Mouse (Mus musculus) MEL (cell line): Measurements from ENCODE around the gene Frmd4a. TPM values are rescaled to one million over a fixed set of nuclear protein-coding genes. Genes with fewer than 3 reads are reported as not detected.

ENCODE experiments used
- DNase-seq: peaks from one replicate; pipeline ENCODE4 v3.0.0; 2011; ENCODE audit warnings: low read depth, low spot score
- H3K27ac ChIP-seq: 2 replicates; pipeline ENCODE4 v1.5.1; 2012; ENCODE audit warnings: low read depth, mild to moderate bottlenecking, control low read depth, low read length, moderate library complexity; ENCODE audit not compliant: control insufficient read depth
- H3K27me3 ChIP-seq, 2 experiments: fragments of 150-350 bp in 1 of 2; sonication (generic) in 1 of 2; 2 replicates each; pipeline ENCODE4 v1.6.1; 2012; ENCODE audit warnings: low read length in 2 of 2, mild to moderate bottlenecking in 2 of 2, improper control_type of control experiment in 1 of 2, moderate library complexity in 1 of 2; ENCODE audit not compliant: insufficient read depth in 2 of 2, control insufficient read depth in 1 of 2
- H3K36me3 ChIP-seq, 2 experiments: 2 replicates each; pipeline ENCODE4 v1.6.1; 2012 to 2014; ENCODE audit warnings: low read length in 2 of 2, improper control_type of control experiment in 1 of 2, inconsistent platforms in 1 of 2, mild to moderate bottlenecking in 1 of 2; ENCODE audit not compliant: insufficient read depth in 2 of 2, control insufficient read depth in 1 of 2
- H3K4me1 ChIP-seq, 2 experiments: fragments of 150-350 bp in 1 of 2; sonication (generic) in 1 of 2; 2 replicates each; pipeline ENCODE4 v1.6.1; 2012; ENCODE audit warnings: low read length in 2 of 2, improper control_type of control experiment in 1 of 2, mild to moderate bottlenecking in 1 of 2; ENCODE audit not compliant: insufficient read depth in 2 of 2, control insufficient read depth in 1 of 2
- H3K4me3 ChIP-seq, 2 experiments: fragments of 150-350 bp in 1 of 2; sonication (generic) in 1 of 2; 2 replicates each; pipeline ENCODE4 v1.5.1; 2012; ENCODE audit warnings: low read depth in 2 of 2, low read length in 2 of 2, mild to moderate bottlenecking in 2 of 2, moderate library complexity in 2 of 2, control low read depth in 1 of 2, improper control_type of control experiment in 1 of 2; ENCODE audit not compliant: control insufficient read depth in 1 of 2, insufficient read depth in 1 of 2
- H3K79me2 ChIP-seq: 2 replicates; pipeline ENCODE4 v1.6.1; 2012; ENCODE audit warnings: mild to moderate bottlenecking, low read length, moderate library complexity; ENCODE audit not compliant: control insufficient read depth, poor library complexity, insufficient read depth
- H3K9ac ChIP-seq: 2 replicates; pipeline ENCODE4 v1.6.1; 2012; ENCODE audit warnings: low read depth, mild to moderate bottlenecking, control low read depth, low read length, moderate library complexity; ENCODE audit not compliant: control insufficient read depth, poor library complexity, severe bottlenecking
- H3K9me3 ChIP-seq: fragments of 150-350 bp; sonication (generic); replicated peaks from 2 replicates; pipeline ENCODE4 v1.6.1; 2012; ENCODE audit warnings: mild to moderate bottlenecking, low read length, improper control_type of control experiment, moderate library complexity; ENCODE audit not compliant: insufficient read depth
- BHLHE40 ChIP-seq: IDR thresholded peaks from 2 replicates; pipeline ENCODE4 v1.6.1; 2012; ENCODE audit warnings: low read depth, mild to moderate bottlenecking, inconsistent platforms, low read length, improper control_type of control experiment, borderline replicate concordance
- CTCF ChIP-seq, 3 experiments: IDR thresholded peaks in 2 of 3; conservative IDR thresholded peaks in 1 of 3; 2 replicates each; pipeline ENCODE4 v1.5.1; 2011 to 2012; ENCODE audit warnings: low read length in 3 of 3, low read depth in 2 of 3, mild to moderate bottlenecking in 2 of 3, improper control_type of control experiment in 1 of 3, inconsistent platforms in 1 of 3, mixed read lengths in 1 of 3, moderate library complexity in 1 of 3; ENCODE audit not compliant: control insufficient read depth in 1 of 3, insufficient read depth in 1 of 3, poor library complexity in 1 of 3, severe bottlenecking in 1 of 3
- E2F4 ChIP-seq: IDR thresholded peaks from 2 replicates; pipeline ENCODE4 v1.6.1; 2011; ENCODE audit warnings: low read depth, low read length, improper control_type of control experiment, borderline replicate concordance
- EP300 ChIP-seq, 2 experiments: IDR thresholded peaks; 2 replicates each; pipeline ENCODE4 v1.6.1; 2011; ENCODE audit warnings: improper control_type of control experiment in 2 of 2, low read length in 2 of 2, low read depth in 1 of 2, mild to moderate bottlenecking in 1 of 2
- ETS1 ChIP-seq: IDR thresholded peaks from 2 replicates; pipeline ENCODE4 v1.6.1; 2012; ENCODE audit warnings: low read depth, mild to moderate bottlenecking, inconsistent platforms, low read length, improper control_type of control experiment, moderate library complexity
- HCFC1 ChIP-seq: IDR thresholded peaks from 2 replicates; pipeline ENCODE4 v1.6.1; 2012; ENCODE audit warnings: low read depth, mild to moderate bottlenecking, inconsistent platforms, low read length, improper control_type of control experiment, moderate library complexity
- JUND ChIP-seq: IDR thresholded peaks from 2 replicates; pipeline ENCODE4 v1.6.1; 2011; ENCODE audit warnings: low read depth, mild to moderate bottlenecking, improper control_type of control experiment, low read length
- MAFK ChIP-seq: IDR thresholded peaks from 2 replicates; pipeline ENCODE4 v1.6.1; 2011; ENCODE audit warnings: low read depth, mild to moderate bottlenecking, low read length, improper control_type of control experiment, borderline replicate concordance
- MEF2A ChIP-seq: IDR thresholded peaks from 2 replicates; pipeline ENCODE4 v1.6.1; 2014; ENCODE audit warnings: low read depth, mild to moderate bottlenecking, inconsistent platforms, low read length, improper control_type of control experiment; ENCODE audit not compliant: poor library complexity, insufficient replicate concordance, severe bottlenecking; ENCODE audit errors: extremely low read depth
- MXI1 ChIP-seq: IDR thresholded peaks from 2 replicates; pipeline ENCODE4 v1.6.1; 2011; ENCODE audit warnings: mild to moderate bottlenecking, low read depth, low read length, improper control_type of control experiment
- MYB ChIP-seq: IDR thresholded peaks from 2 replicates; pipeline ENCODE4 v1.6.1; 2011; ENCODE audit warnings: mild to moderate bottlenecking, low read depth, low read length, improper control_type of control experiment
- NELFE ChIP-seq: IDR thresholded peaks from 2 replicates; pipeline ENCODE4 v1.6.1; 2011; ENCODE audit warnings: low read depth, low read length, improper control_type of control experiment
- NRF1 ChIP-seq: IDR thresholded peaks from 2 replicates; pipeline ENCODE4 v1.6.1; 2014; ENCODE audit warnings: low read depth, mild to moderate bottlenecking, inconsistent platforms, low read length, improper control_type of control experiment, moderate library complexity; ENCODE audit not compliant: poor library complexity, insufficient read depth, severe bottlenecking
- POLR2AphosphoS2 ChIP-seq: IDR thresholded peaks from 2 replicates; pipeline ENCODE4 v1.6.1; 2011; ENCODE audit warnings: low read length, improper control_type of control experiment
- POLR2AphosphoS5 ChIP-seq: IDR thresholded peaks from 2 replicates; pipeline ENCODE4 v1.6.1; 2012; ENCODE audit warnings: low read depth, borderline replicate concordance, mild to moderate bottlenecking, inconsistent platforms, low read length, moderate library complexity, mixed read lengths
- SIN3A ChIP-seq: IDR thresholded peaks from 2 replicates; pipeline ENCODE4 v1.6.1; 2012; ENCODE audit warnings: low read length, improper control_type of control experiment, inconsistent platforms
- UBTF ChIP-seq: IDR thresholded peaks from 2 replicates; pipeline ENCODE4 v1.6.1; 2012; ENCODE audit warnings: low read depth, mild to moderate bottlenecking, inconsistent platforms, low read length, improper control_type of control experiment, moderate library complexity, borderline replicate concordance; ENCODE audit not compliant: insufficient read depth
- USF2 ChIP-seq, 2 experiments: IDR thresholded peaks; 2 replicates each; pipeline ENCODE4 v1.6.1; 2011 to 2012; ENCODE audit warnings: improper control_type of control experiment in 2 of 2, low read length in 2 of 2, borderline replicate concordance in 1 of 2, inconsistent platforms in 1 of 2, low read depth in 1 of 2, mild to moderate bottlenecking in 1 of 2; ENCODE audit not compliant: insufficient read depth in 1 of 2
- ZC3H11A ChIP-seq: IDR thresholded peaks from 2 replicates; pipeline ENCODE4 v1.6.1; 2012; ENCODE audit warnings: low read depth, mild to moderate bottlenecking, inconsistent platforms, low read length, improper control_type of control experiment
- ZMIZ1 ChIP-seq: IDR thresholded peaks from 2 replicates; pipeline ENCODE4 v1.6.1; 2012; ENCODE audit warnings: low read depth, mild to moderate bottlenecking, inconsistent platforms, low read length, improper control_type of control experiment, moderate library complexity
- ZNF384 ChIP-seq: IDR thresholded peaks from 2 replicates; pipeline ENCODE4 v1.6.1; 2012; ENCODE audit warnings: low read depth, mild to moderate bottlenecking, inconsistent platforms, low read length, improper control_type of control experiment
- polyA plus RNA-seq, 2 experiments: library from polyadenylated mRNA; stranded (reverse) in 1 of 2; unstranded in 1 of 2; fragments of >175 nt in 1 of 2; fragments of >200 nt in 1 of 2; gene quantifications; 2 replicates each; pipeline versions ENCODE4 v1.2.1 to v1.2.4; 2012; ENCODE audit warnings: low replicate concordance in 2 of 2, low read depth in 1 of 2; ENCODE audit not compliant: insufficient read length in 2 of 2, insufficient read depth in 1 of 2, missing spikeins in 1 of 2
- total RNA-seq: library from RNA; depleted of rRNA; stranded (reverse); fragments of 300-350 nt; gene quantifications from 2 replicates; pipeline ENCODE4 v1.2.3, GENCODE M21; 2012

Gene Frmd4a
- total and polyA plus RNA-seq, 3 experiments = 6.4 to 14.4 TPM; not detected in 1

DNA sequence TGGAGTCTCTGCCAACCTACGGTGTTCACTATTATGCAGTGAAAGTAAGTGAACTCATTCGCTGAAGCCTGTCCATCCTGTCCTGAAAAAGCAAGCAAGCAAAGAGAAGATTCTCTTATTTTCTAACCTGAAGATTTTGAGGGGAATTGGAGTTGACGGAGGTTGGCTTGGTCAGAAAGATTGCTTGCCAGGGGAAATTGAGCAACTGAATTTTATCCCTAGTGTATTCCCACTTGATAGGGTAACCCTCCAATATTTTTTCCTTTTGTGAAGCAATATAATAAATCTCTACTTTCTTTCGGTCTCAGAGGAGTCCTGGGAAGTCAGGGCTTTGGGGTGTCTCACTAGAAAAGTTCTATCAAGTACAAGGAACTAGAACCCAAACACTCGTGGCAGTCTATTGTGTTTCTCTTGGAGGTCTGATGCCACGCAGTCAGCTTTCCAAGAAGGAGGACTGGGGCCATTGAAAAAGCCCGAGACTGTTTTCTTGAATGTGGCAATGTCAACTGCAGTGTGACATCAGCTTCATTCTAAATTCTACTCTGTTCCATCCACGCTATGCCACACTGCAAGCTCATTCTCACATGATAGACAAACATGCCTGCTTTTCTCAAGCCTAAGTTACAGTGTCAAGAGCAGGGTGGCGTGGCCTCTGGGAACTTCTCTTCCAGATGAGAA, 517.8 kb downstream of the Frmd4a start:
- peaks cover 0 to 12% of the 10 kb centered on the region in 2 experiments; a peak in 3 of 4 replicates for H3K4me1 ChIP-seq
- H3K9ac ChIP-seq = no peak overlapping the region
- no peak for DNase-seq
- no peak overlapping the region for H3K27ac ChIP-seq
- no peak overlapping the region for H3K4me3 ChIP-seq
- TF ChIP-seq MYB = no peak
- no peak for TF ChIP-seq ZNF384
- TF ChIP-seq USF2 (IDR thresholded peaks at IDR 0.05; ENCODE audit: borderline replicate concordance in 1 of 2, insufficient read depth in 1 of 2, low read depth in 1 of 2, low read length in 2 of 2) = no peak
- TF ChIP-seq HCFC1 = no peak
- no peak for TF ChIP-seq MEF2A
- TF ChIP-seq ZMIZ1 = no peak
- TF ChIP-seq ZC3H11A = no peak
- no peak for TF ChIP-seq JUND
- no peak for TF ChIP-seq E2F4
- no peak for TF ChIP-seq POLR2AphosphoS2
- no peak for TF ChIP-seq UBTF
- no peak for TF ChIP-seq MAFK
- no peak for TF ChIP-seq EP300 (IDR thresholded peaks at IDR 0.05; ENCODE audit: low read depth in 1 of 2, low read length in 2 of 2)
- TF ChIP-seq NELFE = no peak
- TF ChIP-seq CTCF (IDR thresholded peaks at IDR 0.05 in 2 of 3, conservative IDR thresholded peaks at IDR 0.05 in 1 of 3; ENCODE audit: control insufficient read depth in 1 of 3, insufficient read depth in 1 of 3, low read depth in 2 of 3, low read length in 3 of 3, poor library complexity in 1 of 3, severe bottlenecking in 1 of 3) = no peak
- no peak for TF ChIP-seq MXI1
- TF ChIP-seq BHLHE40 = no peak
- no peak for TF ChIP-seq ETS1
- no peak for TF ChIP-seq NRF1
- TF ChIP-seq, all 39 proteins: peak for 0
- Histone ChIP-seq H3K9me3 (no peaks in the 10 kb centered on the region), H3K27me3 (no peaks in the 10 kb centered on the region), H3K79me2 (no peaks in the 10 kb centered on the region), H3K36me3 (peaks cover 0 to 2% of the 10 kb centered on the region in 2 experiments; a peak in 1 of 4 replicates)

DNA sequence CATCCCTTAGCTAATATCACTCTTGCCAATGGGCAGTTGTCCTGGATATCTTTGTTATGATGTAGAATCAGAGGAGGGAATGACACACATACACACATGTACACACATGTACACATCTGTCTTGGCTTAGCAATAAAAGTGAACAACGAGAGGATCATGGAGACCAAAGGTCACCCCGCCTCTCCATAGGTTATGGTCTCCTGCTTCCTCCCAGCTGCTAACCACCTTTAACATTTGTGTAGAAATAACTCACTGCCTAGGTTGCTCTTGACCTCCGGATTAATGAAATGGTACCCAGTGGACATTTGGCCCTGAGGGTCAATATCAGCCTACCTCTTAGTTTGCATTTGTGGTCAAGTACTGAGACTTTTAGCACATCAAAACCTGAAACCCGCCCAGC, 523.8 kb downstream of the Frmd4a start:
- peaks cover 0 to 4% of the 10 kb centered on the region in 2 experiments; a peak in 2 of 4 replicates for H3K36me3 ChIP-seq
- no peaks in the 10 kb centered on the region for H3K79me2 ChIP-seq
- DNase-seq = no peak
- TF ChIP-seq ZNF384 (no peak), MXI1 (no peak), POLR2AphosphoS5 (no peak), SIN3A (no peak), MEF2A (no peak)
- TF ChIP-seq, all 39 proteins: peak for 0
- Histone ChIP-seq H3K4me3 (no peak overlapping the region), H3K27ac (no peak overlapping the region), H3K4me1 (peaks cover 11% of the 10 kb centered on the region in 2 experiments), H3K9ac (no peak overlapping the region), H3K9me3 (no peaks in the 10 kb centered on the region), H3K27me3 (no peaks in the 10 kb centered on the region)
